Mouse (Mus musculus) lung, postnatal 0 days (tissue): Measurements from ENCODE around the gene Plbd2. TPM values are rescaled to one million over a fixed set of nuclear protein-coding genes. Genes with fewer than 3 reads are reported as not detected.

ENCODE experiments used
- ATAC-seq: fragments of 200-750 bp; cut with Nextera tagmentation; 2 replicates; pipeline ENCODE4 v1.8.0; 2017; ENCODE audit warnings: moderate library complexity
- DNase-seq: peaks from one replicate; pipeline ENCODE4 v3.0.0-alpha.2; 2016; ENCODE audit warnings: low spot score
- H3K27ac ChIP-seq: fragments of 300-500 bp; sonication (generic); 2 replicates; pipeline ENCODE4 v1.5.1; 2014; ENCODE audit warnings: antibody characterized with exemption, mild to moderate bottlenecking, low read length, mixed read lengths
- H3K27me3 ChIP-seq: fragments of 300-500 bp; sonication (generic); replicated peaks from 2 replicates; pipeline ENCODE4 v1.6.1; 2014; ENCODE audit warnings: low read length, mixed read lengths; ENCODE audit not compliant: insufficient read depth
- H3K36me3 ChIP-seq: fragments of 300-500 bp; sonication (generic); 2 replicates; pipeline ENCODE4 v1.6.1; 2014; ENCODE audit warnings: low read length, mixed read lengths; ENCODE audit not compliant: insufficient read depth
- H3K4me1 ChIP-seq: fragments of 300-500 bp; sonication (generic); 2 replicates; pipeline ENCODE4 v1.6.1; 2014; ENCODE audit warnings: antibody characterized with exemption, low read depth, low read length, mixed read lengths; ENCODE audit not compliant: insufficient read depth
- H3K4me2 ChIP-seq: fragments of 300-500 bp; sonication (generic); replicated peaks from 2 replicates; pipeline ENCODE4 v1.6.1; 2014; ENCODE audit warnings: low read depth, mild to moderate bottlenecking, low read length, moderate library complexity, mixed read lengths
- H3K4me3 ChIP-seq: fragments of 300-500 bp; sonication (generic); 2 replicates; pipeline ENCODE4 v1.5.1; 2014; ENCODE audit warnings: low read depth, low read length
- H3K9ac ChIP-seq: fragments of 300-500 bp; sonication (generic); replicated peaks from 2 replicates; pipeline ENCODE4 v1.6.1; 2014; ENCODE audit warnings: low read depth, mild to moderate bottlenecking
- H3K9me3 ChIP-seq: fragments of 300-500 bp; sonication (generic); 2 replicates; pipeline ENCODE4 v1.6.1; 2016; ENCODE audit warnings: low read length, mixed read lengths
- CTCF ChIP-seq: IDR thresholded peaks from 2 replicates; pipeline ENCODE4 v1.5.1; 2016; ENCODE audit warnings: antibody characterized with exemption, mild to moderate bottlenecking
- EP300 ChIP-seq: IDR thresholded peaks from 2 replicates; pipeline ENCODE4 v1.6.1; 2016; ENCODE audit warnings: antibody characterized with exemption, mild to moderate bottlenecking, control low read depth
- WGBS: fragments of 180-500 bp; shearing (Covaris S2); extraction: QIAGEN DNeasy Blood & Tissue Kit; methylation state at CpG from one replicate; pipeline ENCODE4 v1.1.7; 2014; 5-methylcytosine and 5-hydroxymethylcytosine counted together
- polyA plus RNA-seq: library from polyadenylated mRNA; unstranded; fragments of >200 nt; fragmentation: Nextera tagmentation; extraction: Ambion mirVana; gene quantifications from 2 replicates; pipeline ENCODE4 v1.2.1, GENCODE M21; 2015

Plbd2 gene
- polyA plus RNA-seq, 1 experiment from 2014 or later, result 69.2 TPM

DNA sequence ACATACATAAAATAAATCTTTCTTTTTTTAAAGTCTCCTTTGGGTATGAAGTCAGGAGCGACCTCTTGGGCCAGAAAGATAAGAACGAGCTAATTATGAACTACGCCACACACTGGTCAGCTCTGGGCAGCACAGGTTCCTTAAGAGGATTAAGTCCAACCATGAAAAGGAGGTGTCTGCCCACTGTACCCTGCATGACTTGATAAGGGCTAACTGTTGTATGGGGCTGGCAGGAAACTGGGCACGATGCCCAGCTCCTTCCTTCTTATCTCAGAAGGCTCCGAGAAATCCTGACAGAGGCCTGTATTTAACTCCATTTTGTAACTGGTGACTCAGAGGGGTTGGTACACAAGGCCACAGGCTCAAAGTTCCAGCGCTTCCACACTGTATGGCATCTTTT lies 37.6 kb downstream of the Plbd2 start:
- DNase-seq (peak; percentile 48), ATAC-seq (peak; percentile 73)
- Histone ChIP-seq H3K27ac (no peak overlapping the region), H3K36me3 (no peaks in the 10 kb centered on the region), H3K27me3 (no peaks in the 10 kb centered on the region), H3K9ac (no peak overlapping the region), H3K4me2 (no peak overlapping the region), H3K4me1 (no peaks in the 10 kb centered on the region), H3K9me3 (0 out of 2 replicates have a peak, but pooled peaks cover 2% of the 10 kb centered on the region), H3K4me3 (no peak overlapping the region)
- TF ChIP-seq CTCF (no peak), EP300 (no peak)
- WGBS, result 50% methylated on average over 6 of the region's 6 CpGs

GRCm38 (mm10) chr5:120465062-120465461 lies 38.4 kb downstream of the Plbd2 start:
- no peak overlapping the region for H3K4me3 ChIP-seq
- 0 out of 2 replicates have a peak, but pooled peaks cover 2% of the 10 kb centered on the region for H3K9me3 ChIP-seq
- WGBS, result 36% methylated on average over 5 of the region's 5 CpGs
- TF ChIP-seq CTCF (peak; percentile 64), EP300 (no peak)
- no peaks in the 10 kb centered on the region for H3K27me3 ChIP-seq
- DNase-seq (no peak), ATAC-seq (no peak)
- no peak overlapping the region for H3K27ac ChIP-seq
- H3K36me3 ChIP-seq, result no peaks in the 10 kb centered on the region
- no peak overlapping the region for H3K9ac ChIP-seq
- no peaks in the 10 kb centered on the region for H3K4me1 ChIP-seq
- H3K4me2 ChIP-seq, result no peak overlapping the region

- no peak for DNase-seq
These were observed 39.1 kb downstream of the Plbd2 start for GRCm38 (mm10) chr5:120464321-120464720.

DNA sequence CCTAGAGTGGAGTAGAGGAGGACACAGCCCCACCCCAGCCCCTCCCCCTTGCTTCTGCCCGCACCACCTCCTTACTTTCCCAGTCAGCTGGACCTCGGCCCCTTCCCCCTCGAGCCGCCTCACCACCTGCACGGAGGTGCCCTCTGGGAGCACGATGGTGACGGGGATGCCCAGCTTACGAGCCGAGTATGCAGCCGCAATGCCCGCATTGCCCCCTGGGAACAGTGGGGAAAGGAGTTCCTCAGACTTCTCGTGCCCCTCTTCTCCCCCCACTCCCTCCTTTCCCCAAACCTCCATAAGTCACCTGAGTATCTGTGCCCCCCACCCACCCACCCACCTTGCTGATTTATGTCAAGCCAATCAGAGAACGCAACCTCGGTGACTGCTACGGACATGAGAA lies 41.5 kb downstream of the Plbd2 start:
- Histone ChIP-seq H3K4me3 (no peak overlapping the region), H3K27me3 (no peaks in the 10 kb centered on the region), H3K4me2 (no peak overlapping the region), H3K9ac (no peak overlapping the region), H3K9me3 (0 out of 2 replicates have a peak, but pooled peaks cover 2% of the 10 kb centered on the region), H3K36me3 (no peaks in the 10 kb centered on the region), H3K27ac (no peak overlapping the region), H3K4me1 (no peaks in the 10 kb centered on the region)
- DNase-seq, result no peak
- 62% methylated on average over 15 of the region's 15 CpGs for WGBS
- ATAC-seq, result no peak
- TF ChIP-seq CTCF, result no peak
- no peak for TF ChIP-seq EP300

More at GRCm38 (mm10) chr5:120464321-120464720, 39.1 kb downstream of the Plbd2 start:
- no peak for TF ChIP-seq EP300
- TF ChIP-seq CTCF, result peak; percentile 35
- H3K4me1 ChIP-seq, result no peaks in the 10 kb centered on the region
- H3K4me3 ChIP-seq, result no peak overlapping the region
- H3K27me3 ChIP-seq, result no peaks in the 10 kb centered on the region
- no peaks in the 10 kb centered on the region for H3K36me3 ChIP-seq
- 81% methylated on average over 4 of the region's 4 CpGs for WGBS
- H3K27ac ChIP-seq, result no peak overlapping the region
- H3K9ac ChIP-seq, result no peak overlapping the region
- H3K9me3 ChIP-seq, result 0 out of 2 replicates have a peak, but pooled peaks cover 2% of the 10 kb centered on the region
- ATAC-seq, result no peak
- H3K4me2 ChIP-seq, result no peak overlapping the region

- no peak for DNase-seq
- H3K27me3 ChIP-seq, result no peaks in the 10 kb centered on the region
- H3K4me1 ChIP-seq, result no peaks in the 10 kb centered on the region
- H3K36me3 ChIP-seq, result no peaks in the 10 kb centered on the region
- no peak for TF ChIP-seq EP300
- no peak overlapping the region for H3K9ac ChIP-seq
- H3K9me3 ChIP-seq, result no peaks in the 10 kb centered on the region
- WGBS, result 69% methylated on average over 10 of the region's 10 CpGs
- no peak for ATAC-seq
- H3K27ac ChIP-seq, result no peak overlapping the region
- no peak overlapping the region for H3K4me2 ChIP-seq
- H3K4me3 ChIP-seq, result no peak overlapping the region
These were observed 44.3 kb downstream of the Plbd2 start for GRCm38 (mm10) chr5:120459133-120459532.

- Histone ChIP-seq H3K4me2 (no peak overlapping the region), H3K9me3 (no peaks in the 10 kb centered on the region), H3K27me3 (no peaks in the 10 kb centered on the region), H3K4me1 (no peaks in the 10 kb centered on the region), H3K36me3 (no peaks in the 10 kb centered on the region), H3K27ac (no peak overlapping the region), H3K4me3 (no peak overlapping the region), H3K9ac (no peak overlapping the region)
- ATAC-seq (no peak), DNase-seq (peak; percentile 72)
- TF ChIP-seq CTCF (peak; percentile 77), EP300 (no peak)
- WGBS, result 7% methylated on average over 9 of the region's 9 CpGs
These were observed 45.8 kb downstream of the Plbd2 start for GRCm38 (mm10) chr5:120457628-120458027.
